Mouse (Mus musculus): ENCODE measurements around the gene Setd2. TPM values are rescaled to one million over a fixed set of nuclear protein-coding genes. Genes with fewer than 3 reads are reported as not detected.

The Setd2 gene
- 26.2 and 33.6 TPM in 2 replicates for polyA plus RNA-seq (2016; fragmentation: Nextera tagmentation; extraction: Ambion mirVana)

DNA sequence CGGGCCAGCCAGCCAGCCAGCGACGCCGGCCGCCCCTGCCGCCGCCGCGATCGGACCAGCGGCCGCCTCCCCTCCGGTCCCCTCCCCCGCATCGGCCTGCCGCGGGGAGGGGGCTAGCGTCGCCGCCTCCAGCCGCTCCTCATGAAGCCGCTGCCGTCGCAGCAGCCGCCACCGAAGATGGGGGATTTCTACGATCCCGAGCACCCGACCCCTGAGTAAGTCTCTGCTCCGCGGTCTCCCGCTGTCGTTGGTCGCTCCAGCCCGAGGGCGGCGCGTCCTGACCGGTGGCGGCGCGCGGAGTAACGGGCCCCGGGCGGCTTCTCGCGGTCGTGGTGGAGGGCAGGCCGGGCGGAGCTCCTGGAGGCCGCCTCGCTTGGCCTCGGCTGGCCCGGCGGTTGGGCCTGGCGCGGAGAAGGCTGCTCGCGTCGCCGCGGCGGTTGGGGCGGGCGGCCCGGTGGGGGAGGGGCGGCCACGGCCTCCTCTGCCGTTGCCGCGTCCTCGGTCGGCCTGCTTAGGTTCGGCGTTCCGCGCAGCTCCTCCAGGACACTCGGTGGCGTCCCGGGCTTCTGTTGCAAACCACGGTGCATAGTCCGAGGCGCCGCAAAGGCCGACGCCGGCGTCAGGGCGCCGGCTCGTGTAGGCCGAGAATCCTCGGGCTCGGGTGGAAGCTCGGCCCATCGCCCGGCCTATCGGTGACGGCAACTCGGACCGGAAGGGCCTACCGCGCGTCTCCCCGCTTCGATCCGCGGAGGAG, at the start of gene Setd2:
TSS of gene Setd2 (plus strand) at position 60 of the 754 bp plus-strand sequence.
- Histone ChIP-seq H3K9me3 (no peaks in the 10 kb centered on the region), H3K4me1 (replicated peaks) (peaks cover 29% of the 10 kb centered on the region), H3K27me3 (ENCODE audit: insufficient read depth, poor library complexity, severe bottlenecking) (no peaks in the 10 kb centered on the region), H3K27ac (peak within 1 kb of the TSS; percentile 100), H3K36me3 (peaks cover 24% of the 10 kb centered on the region), H3K4me3 (peak within 1 kb of the TSS; percentile 99)
- WGBS, result under 1% methylated on average over 99 of the region's 109 CpGs
- peak; percentile 77 for DNase-seq (ENCODE audit: low spot score)

DNA sequence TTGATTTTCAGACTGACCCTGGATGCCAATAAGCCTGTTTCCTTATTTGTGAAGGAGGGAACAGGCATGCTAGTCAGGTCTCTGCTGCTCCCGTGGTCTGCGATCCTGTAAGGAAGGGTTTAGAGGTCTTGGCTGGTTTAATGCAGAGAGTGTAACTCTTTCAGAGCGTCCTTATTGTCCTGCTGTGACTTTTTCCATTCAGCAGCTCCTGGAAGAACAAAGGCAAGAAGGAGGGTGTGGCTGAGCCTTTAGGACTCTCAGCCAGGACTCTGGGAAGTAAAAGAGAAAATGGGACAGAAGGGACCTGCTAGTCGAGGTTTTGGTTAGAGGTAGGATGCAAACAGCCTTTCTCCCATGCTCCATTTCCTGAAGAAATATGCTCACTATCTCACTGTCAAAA, 43.6 kb upstream of the Setd2 start:
- Histone ChIP-seq H3K27ac (no peak overlapping the region), H3K9me3 (peaks cover 7% of the 10 kb centered on the region), H3K4me3 (no peak overlapping the region), H3K4me1 (replicated peaks) (peaks cover 5% of the 10 kb centered on the region; the same call in 1 of the 2 replicates), H3K27me3 (ENCODE audit: insufficient read depth, poor library complexity, severe bottlenecking) (no peaks in the 10 kb centered on the region), H3K36me3 (no peaks in the 10 kb centered on the region)
- DNase-seq (ENCODE audit: low spot score), result no peak
- 31% methylated on average over 4 of the region's 4 CpGs for WGBS

DNA sequence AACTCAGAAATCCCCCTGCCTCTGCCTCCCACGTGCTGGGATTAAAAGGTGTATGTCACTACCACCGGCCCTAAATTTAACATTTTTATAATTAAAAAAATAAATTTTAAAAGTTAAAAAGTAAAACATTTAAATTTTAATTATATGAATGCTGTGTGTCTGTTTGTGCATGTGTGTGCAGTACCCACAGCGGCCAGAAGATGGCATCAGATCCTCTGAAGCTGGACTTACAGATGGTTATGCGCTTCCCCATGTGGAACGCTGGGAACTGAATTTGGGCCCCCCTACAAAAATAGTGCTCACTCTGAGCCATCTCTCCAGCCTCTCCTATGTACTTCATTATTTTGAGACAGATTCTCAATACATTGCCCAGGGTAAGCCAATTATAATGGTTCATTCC, 41.5 kb upstream of the Setd2 start:
- Histone ChIP-seq H3K27me3 (ENCODE audit: insufficient read depth, poor library complexity, severe bottlenecking) (no peaks in the 10 kb centered on the region), H3K9me3 (peaks cover 7% of the 10 kb centered on the region), H3K4me3 (no peak overlapping the region), H3K27ac (no peak overlapping the region), H3K36me3 (no peaks in the 10 kb centered on the region), H3K4me1 (replicated peaks) (peaks cover 5% of the 10 kb centered on the region; the same call in 1 of the 2 replicates)
- 63% methylated on average over 5 of the region's 5 CpGs for WGBS
- peak; percentile 11 for DNase-seq (ENCODE audit: low spot score)

DNA sequence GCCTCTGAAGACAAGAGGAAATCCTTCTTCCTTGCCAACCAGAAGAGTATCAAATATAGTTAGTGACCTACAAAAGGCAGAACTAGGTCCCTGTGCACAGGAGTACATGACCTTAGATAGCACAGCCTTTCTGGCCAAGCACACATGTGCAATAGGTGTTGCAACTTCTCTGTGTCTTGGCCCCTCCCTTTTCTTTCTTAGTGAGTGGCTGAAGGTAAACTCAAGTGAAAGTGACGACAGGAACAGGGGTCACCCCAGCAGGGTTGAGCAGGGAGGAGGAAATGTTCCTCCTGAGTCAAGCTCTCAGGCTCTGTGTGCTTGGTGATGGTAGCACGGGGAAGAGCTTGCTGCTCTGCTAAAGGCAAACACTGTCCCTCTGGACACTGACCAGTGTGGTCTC, 6.7 kb upstream of the Setd2 start:
- no peak for DNase-seq (ENCODE audit: low spot score)
- Histone ChIP-seq H3K36me3 (no peaks in the 10 kb centered on the region), H3K9me3 (no peaks in the 10 kb centered on the region), H3K4me3 (no peak overlapping the region), H3K27ac (no peak overlapping the region), H3K27me3 (ENCODE audit: insufficient read depth, poor library complexity, severe bottlenecking) (no peaks in the 10 kb centered on the region), H3K4me1 (replicated peaks) (0 out of 2 replicates have a peak, but pooled peaks cover 2% of the 10 kb centered on the region)
- WGBS, result 57% methylated on average over 2 of the region's 2 CpGs

DNA sequence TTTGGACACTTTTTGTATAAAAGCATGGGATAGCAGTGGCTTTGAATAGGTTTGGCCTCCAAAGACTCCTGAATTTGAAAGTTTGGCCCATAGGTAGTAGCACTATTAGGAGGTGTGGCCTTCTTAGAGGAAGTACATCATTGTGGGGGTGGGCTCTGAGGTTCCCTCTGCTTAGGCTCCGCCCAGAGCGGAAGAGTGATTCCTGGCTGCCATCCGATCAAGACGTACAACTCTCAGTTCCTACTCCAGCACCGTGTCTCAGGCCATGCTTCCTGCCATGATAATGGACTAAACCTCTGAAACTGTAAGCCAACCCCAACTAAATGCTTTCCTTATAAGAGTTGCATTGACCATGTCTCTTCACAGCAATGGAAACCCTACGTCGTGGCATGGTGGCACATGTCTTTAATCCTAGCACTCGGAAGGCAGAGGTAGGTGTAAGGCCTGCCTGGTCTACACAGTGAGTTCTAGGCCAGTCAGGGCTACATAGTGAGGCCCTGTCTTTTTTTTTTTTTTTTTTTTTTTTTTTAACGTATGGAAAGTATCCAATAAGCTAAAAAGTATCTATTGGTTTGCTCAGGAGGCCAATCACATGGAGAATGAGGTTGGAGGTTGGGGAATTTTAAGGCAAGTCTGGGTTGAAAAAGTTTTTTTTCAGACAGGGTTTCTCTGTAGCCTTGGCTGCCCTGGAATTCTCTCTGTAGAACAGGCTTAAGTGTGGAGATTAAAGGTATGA, 3.2 kb upstream of the Setd2 start:
- H3K27ac ChIP-seq, result no peak overlapping the region
- DNase-seq (ENCODE audit: low spot score), result peak; percentile 8
- peaks cover 16% of the 10 kb centered on the region for H3K4me1 ChIP-seq (replicated peaks)
- no peaks in the 10 kb centered on the region for H3K9me3 ChIP-seq
- peak overlapping the region; percentile 37 for H3K4me3 ChIP-seq
- H3K36me3 ChIP-seq, result no peaks in the 10 kb centered on the region
- WGBS, result 38% methylated on average over 9 of the region's 9 CpGs
- H3K27me3 ChIP-seq (ENCODE audit: insufficient read depth, poor library complexity, severe bottlenecking), result no peaks in the 10 kb centered on the region

DNA sequence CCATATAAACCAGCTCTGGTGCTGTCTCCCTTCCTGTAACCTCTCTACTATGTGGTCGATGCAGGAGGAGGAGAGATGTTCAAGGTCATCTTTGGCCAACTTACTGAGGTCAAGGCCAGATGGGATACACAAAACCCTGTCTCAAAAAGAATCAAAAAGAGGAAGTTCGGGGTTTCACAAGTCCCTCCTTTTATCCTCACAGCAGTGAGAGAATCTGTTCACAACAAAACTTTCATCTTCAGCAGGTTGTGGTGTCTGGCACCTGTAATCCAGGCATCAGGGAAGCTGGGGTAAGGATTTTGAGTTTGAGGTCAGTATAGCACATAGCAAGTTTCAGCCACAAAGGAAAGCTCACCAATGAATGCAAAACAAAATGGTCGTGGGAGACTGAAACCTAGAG, 1.7 kb upstream of the Setd2 start:
- Histone ChIP-seq H3K27me3 (ENCODE audit: insufficient read depth, poor library complexity, severe bottlenecking) (no peaks in the 10 kb centered on the region), H3K36me3 (peaks cover 5% of the 10 kb centered on the region; the same call in 1 of the 2 replicates), H3K27ac (no peak overlapping the region), H3K4me1 (replicated peaks) (peaks cover 29% of the 10 kb centered on the region), H3K4me3 (0 out of 2 replicates have a peak overlapping the region, but pooled peaks have one; percentile 99), H3K9me3 (no peaks in the 10 kb centered on the region)
- DNase-seq (ENCODE audit: low spot score), result no peak
- WGBS, result 71% methylated on average over 3 of the region's 3 CpGs

DNA sequence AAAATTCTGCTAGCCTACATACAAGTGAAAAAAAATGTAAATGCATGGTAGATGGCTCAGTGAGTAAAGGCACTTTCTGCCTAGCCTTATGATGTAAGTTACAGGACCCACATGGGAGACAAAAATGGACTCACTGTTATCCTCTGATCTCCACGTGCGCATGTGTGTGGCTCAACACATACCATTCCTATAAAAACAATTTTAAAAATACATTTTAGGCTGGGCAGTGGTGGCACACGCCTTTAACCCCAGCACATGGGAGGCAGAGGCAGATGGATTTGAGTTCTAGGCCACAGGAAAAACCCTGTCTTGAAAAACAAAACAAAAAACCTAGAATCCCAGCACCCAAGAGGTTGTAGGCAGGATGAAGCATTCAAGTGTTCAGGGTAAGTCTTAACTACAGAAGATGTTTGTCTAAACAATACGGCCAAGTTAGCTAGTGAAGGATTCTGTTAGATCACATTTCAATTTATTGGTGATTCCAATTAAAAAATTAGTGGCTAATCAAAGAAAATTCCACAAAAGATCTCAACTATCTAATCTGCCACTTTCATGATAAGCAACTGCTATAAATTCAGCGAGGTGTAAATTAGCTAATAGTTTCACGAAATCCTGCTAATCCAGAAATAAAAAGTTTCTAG, 1.1 kb upstream of the Setd2 start:
- Histone ChIP-seq H3K27me3 (ENCODE audit: insufficient read depth, poor library complexity, severe bottlenecking) (no peaks in the 10 kb centered on the region), H3K36me3 (peaks cover 11% of the 10 kb centered on the region), H3K4me1 (replicated peaks) (peaks cover 29% of the 10 kb centered on the region), H3K9me3 (no peaks in the 10 kb centered on the region), H3K4me3 (peak overlapping the region; percentile 99), H3K27ac (peak overlapping the region; percentile 100)
- DNase-seq (ENCODE audit: low spot score), result peak; percentile 11
- WGBS, result 30% methylated on average over 6 of the region's 6 CpGs

DNA sequence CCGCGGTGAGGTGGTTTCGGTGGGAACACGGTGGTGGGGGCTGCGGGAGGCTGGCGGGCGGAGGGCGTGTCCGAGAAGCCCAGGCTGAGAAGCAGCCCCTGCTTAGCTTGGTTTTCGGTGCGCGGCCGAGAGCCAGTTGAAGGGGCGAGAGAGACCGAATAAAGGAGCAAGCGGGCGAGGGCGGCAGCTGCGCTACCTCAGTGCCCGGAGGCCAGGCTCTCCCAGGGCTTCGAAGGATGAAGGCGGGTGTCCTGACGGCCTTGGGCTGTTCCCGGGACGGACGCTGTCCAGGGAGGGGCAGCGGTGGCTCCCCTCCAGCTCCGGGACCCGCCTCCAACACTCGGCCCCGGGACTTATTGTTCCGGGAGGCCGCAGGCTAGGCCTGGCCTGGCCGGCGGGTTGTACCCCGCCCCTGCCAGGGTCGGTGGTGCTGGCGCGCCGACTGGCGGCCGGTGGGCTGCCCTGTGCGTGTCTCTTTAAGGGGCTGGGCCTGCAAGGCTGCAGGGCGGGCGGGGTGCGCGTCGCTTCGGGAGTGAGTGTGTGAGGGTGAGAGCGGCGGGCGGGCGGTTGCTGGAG, 395 bp upstream of the Setd2 start:
- peaks cover 19% of the 10 kb centered on the region for H3K36me3 ChIP-seq
- no peaks in the 10 kb centered on the region for H3K27me3 ChIP-seq (ENCODE audit: insufficient read depth, poor library complexity, severe bottlenecking)
- peak overlapping the region; percentile 99 for H3K4me3 ChIP-seq
- no peaks in the 10 kb centered on the region for H3K9me3 ChIP-seq
- DNase-seq (ENCODE audit: low spot score), result peak; percentile 97
- H3K4me1 ChIP-seq (replicated peaks), result peaks cover 29% of the 10 kb centered on the region
- WGBS, result under 1% methylated on average over 49 of the region's 53 CpGs
- peak overlapping the region; percentile 100 for H3K27ac ChIP-seq

DNA sequence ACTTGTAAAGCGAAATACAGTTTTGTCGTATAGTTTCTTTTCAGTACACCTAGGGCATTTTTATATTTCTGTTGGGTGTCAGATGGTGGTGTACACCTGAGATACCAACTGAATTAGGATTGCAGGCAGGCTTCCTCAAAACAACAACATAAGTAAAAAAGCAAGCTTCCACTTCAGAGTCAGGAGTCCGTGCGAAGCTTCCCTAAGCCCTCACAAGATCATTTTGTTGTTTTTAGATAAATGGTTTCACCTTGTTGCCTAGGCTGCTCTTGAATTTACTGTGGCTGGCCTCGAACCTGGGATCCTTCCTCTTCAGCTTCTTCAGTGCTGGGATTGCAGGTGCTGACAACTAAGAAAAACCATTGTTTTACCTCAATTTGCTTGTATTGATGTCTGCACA, 1.2 kb downstream of the Setd2 start:
- Histone ChIP-seq H3K4me3 (peak overlapping the region; percentile 99), H3K4me1 (replicated peaks) (peaks cover 29% of the 10 kb centered on the region), H3K9me3 (no peaks in the 10 kb centered on the region), H3K27ac (peak overlapping the region; percentile 100), H3K36me3 (peaks cover 33% of the 10 kb centered on the region), H3K27me3 (ENCODE audit: insufficient read depth, poor library complexity, severe bottlenecking) (no peaks in the 10 kb centered on the region)
- DNase-seq (ENCODE audit: low spot score), result no peak
- 58% methylated on average over 5 of the region's 5 CpGs for WGBS

DNA sequence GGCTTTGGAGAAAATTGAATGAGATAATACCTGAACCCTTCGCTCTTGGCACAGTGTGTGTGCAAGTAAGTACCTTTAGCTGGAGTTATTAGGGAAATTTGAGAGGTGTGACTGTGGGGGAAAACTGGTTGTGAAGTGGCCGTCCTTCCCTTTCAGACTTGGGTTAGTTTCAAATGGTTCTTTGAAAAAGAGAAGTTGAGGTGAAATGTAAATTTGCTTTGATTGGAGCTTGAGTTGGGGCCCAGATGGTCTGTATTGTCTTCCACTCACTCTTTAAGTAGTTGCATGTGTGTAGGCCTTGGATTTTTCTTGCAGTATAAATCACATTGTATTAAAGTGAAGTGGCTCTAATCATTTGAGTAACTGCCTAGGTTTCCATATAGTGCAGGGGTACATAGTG, 2.7 kb downstream of the Setd2 start:
- peak overlapping the region; percentile 99; the same call in 1 of the 2 replicates for H3K4me3 ChIP-seq
- WGBS, result 89% methylated on average over 2 of the region's 2 CpGs
- DNase-seq (ENCODE audit: low spot score), result no peak
- H3K27ac ChIP-seq, result no peak overlapping the region
- H3K36me3 ChIP-seq, result peaks cover 45% of the 10 kb centered on the region
- no peaks in the 10 kb centered on the region for H3K27me3 ChIP-seq (ENCODE audit: insufficient read depth, poor library complexity, severe bottlenecking)
- peaks cover 29% of the 10 kb centered on the region for H3K4me1 ChIP-seq (replicated peaks)
- H3K9me3 ChIP-seq, result no peaks in the 10 kb centered on the region

DNA sequence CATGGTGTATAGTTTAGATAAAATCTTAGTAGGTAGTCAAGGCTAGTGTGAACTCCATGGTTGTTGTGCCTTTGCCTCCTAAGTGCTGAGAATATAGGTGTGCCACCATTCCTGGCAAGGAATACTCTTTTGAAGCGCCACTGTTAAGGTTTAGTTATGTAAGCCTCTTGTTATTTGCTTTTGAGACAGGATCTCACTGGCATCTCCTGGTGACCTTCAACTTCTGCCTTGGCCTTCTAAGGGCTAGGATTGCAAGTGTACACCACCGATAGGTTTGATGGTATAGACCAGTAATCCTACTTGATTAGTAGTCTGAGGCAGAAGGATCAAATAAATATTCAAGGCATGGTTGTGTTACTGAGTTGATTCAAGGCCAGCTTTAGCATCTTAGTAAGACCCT, 4.2 kb downstream of the Setd2 start:
- Histone ChIP-seq H3K4me3 (no peak overlapping the region), H3K9me3 (no peaks in the 10 kb centered on the region), H3K27me3 (ENCODE audit: insufficient read depth, poor library complexity, severe bottlenecking) (no peaks in the 10 kb centered on the region), H3K27ac (no peak overlapping the region), H3K4me1 (replicated peaks) (peaks cover 19% of the 10 kb centered on the region), H3K36me3 (peaks cover 51% of the 10 kb centered on the region)
- no peak for DNase-seq (ENCODE audit: low spot score)
- WGBS, result 95% methylated on average over 2 of the region's 2 CpGs

DNA sequence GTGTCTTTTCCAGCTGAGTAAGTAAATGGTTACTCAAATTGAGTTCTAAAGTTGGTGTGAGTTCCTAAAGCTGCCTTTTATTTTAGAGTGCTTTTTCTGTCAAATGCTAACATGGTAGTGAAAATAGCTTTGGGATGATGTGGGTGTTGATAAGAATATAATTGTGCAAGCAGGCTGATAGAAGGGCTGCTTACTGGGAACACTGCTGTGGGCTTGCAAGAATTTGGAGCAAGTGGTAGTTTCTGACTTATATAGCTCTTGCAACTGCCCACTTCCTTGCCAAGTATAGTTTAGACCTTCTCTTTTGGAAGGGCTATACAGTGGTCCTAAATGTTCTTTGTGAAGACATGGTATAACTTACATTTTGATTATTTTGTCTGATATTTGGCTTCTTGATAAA, 6.1 kb downstream of the Setd2 start:
- DNase-seq (ENCODE audit: low spot score), result no peak
- H3K4me1 ChIP-seq (replicated peaks), result peaks cover 19% of the 10 kb centered on the region
- peaks cover 58% of the 10 kb centered on the region for H3K36me3 ChIP-seq
- no peak overlapping the region for H3K4me3 ChIP-seq
- H3K27me3 ChIP-seq (ENCODE audit: insufficient read depth, poor library complexity, severe bottlenecking), result no peaks in the 10 kb centered on the region
- no peaks in the 10 kb centered on the region for H3K9me3 ChIP-seq
- H3K27ac ChIP-seq, result no peak overlapping the region

Data from hindbrain, embryonic 10.5 days (tissue).